Mouse (Mus musculus) adrenal gland, adult 2 months (tissue): ENCODE measurements around the gene Slc6a11. TPM values are rescaled to one million over a fixed set of nuclear protein-coding genes. Genes with fewer than 3 reads are reported as not detected.

Experiments
- DNase-seq: peaks from one replicate; pipeline ENCODE4 v3.0.0; 2021
- polyA plus RNA-seq: library from polyadenylated mRNA; depleted of rRNA; stranded (reverse); fragments of >200 nt; gene quantifications from 2 replicates; pipeline ENCODE4 v1.2.3, GENCODE M21; 2012
- total RNA-seq, 2 experiments: library from RNA; stranded (reverse); gene quantifications; 2 replicates each; pipeline ENCODE4 v1.2.3; 2021

Gene Slc6a11
- total and polyA plus RNA-seq, 3 experiments = 0.02 to 0.06 TPM; not detected in 1

DNA sequence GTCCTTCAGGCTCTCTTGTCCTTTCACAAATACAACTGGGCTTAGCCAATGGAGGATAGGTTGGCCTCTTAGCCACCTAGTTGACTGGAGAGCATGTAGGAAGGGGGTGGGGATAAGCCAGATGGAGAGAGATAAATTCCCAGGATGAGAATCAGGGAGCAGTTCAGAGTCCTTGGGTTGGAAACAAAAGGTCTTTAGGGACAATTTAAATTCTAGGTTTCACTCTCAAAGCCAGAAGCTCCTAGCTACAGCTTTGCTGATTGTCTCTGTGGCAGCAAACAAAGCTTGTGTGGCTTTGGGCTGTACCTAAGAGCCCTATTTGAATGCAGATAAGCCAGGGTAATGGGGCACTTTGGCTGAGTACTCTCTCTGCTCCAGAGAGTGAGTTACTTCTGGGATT is 135.2 kb downstream of the Slc6a11 start:
- no peak for DNase-seq

DNA sequence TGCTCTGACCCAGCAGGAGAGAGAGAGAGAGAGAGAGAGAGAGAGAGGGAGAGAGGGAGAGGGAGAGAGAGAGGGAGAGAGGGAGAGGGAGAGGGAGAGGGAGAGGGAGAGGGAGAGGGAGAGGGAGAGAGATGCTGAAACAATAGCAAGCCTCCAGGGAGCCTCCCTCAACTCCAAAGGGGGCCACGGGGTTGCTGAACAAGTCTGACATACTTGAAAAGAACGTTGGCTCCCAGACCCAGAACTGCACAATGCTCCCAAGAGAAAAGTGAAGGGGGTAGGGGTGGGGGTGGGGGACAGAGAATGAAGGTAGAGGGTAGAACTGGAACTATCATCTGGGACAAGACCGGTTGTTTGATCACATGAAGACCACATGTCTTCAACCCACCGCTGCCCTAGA is 136.9 kb downstream of the Slc6a11 start:
- DNase-seq = no peak

DNA sequence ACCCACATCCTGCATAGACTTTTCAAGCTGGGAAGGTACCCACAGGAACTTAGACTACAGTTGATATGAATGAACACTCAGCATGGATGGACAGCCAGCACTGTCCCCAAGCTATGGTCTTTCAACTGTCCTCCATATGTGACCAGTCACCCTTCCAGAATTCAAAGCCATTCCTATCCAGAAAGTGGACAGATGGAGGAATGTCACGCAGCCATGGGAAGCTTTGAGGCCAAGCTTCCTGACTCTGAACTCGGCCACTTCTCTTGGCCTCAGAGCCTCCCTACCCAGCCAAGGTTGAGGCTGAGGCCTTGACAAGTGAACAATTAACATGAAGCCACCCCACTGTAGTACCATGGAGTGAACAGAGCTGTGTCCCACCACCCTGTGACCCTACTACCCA is 138.5 kb downstream of the Slc6a11 start:
- no peak for DNase-seq

DNA sequence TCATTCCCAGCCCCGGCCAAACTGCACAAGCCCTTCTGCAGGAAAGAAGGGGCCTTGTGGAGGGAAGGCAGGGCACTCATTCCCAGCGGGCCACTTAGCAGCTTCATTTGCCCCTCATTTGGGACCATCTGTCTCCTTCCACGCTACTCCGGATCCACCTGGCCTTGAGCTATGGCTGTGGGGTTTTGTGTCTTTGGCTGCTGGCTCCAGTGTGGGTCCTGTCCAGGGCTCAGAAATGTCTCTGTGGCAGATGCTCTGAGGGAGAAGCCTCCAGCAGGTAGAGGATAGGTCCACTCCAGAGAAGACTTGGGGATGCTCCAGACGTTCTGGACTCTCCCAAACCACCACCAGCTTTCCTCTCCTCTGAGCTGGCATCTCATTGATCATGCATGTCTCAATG is 139.8 kb downstream of the Slc6a11 start:
- DNase-seq = no peak

DNA sequence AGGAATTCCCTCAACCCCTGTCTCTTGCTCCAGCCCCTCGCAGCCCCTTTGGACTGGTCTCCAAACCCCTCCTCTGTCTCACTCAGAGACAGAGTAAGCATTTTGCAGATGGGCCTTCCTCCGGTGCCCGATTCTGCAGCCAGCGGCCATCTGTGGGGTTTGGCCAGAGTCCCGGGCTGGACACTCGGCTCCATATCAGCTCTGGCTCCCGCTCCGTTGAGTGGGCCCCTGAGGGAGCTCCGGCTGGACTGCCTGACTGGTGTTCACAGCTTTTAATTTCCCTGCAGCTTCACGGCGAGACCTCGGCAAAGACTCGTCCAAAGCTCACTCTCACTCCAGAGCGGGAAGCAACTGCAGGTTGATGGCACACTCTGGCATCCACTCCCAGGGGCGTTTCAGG is 141.2 kb downstream of the Slc6a11 start:
- DNase-seq = no peak

DNA sequence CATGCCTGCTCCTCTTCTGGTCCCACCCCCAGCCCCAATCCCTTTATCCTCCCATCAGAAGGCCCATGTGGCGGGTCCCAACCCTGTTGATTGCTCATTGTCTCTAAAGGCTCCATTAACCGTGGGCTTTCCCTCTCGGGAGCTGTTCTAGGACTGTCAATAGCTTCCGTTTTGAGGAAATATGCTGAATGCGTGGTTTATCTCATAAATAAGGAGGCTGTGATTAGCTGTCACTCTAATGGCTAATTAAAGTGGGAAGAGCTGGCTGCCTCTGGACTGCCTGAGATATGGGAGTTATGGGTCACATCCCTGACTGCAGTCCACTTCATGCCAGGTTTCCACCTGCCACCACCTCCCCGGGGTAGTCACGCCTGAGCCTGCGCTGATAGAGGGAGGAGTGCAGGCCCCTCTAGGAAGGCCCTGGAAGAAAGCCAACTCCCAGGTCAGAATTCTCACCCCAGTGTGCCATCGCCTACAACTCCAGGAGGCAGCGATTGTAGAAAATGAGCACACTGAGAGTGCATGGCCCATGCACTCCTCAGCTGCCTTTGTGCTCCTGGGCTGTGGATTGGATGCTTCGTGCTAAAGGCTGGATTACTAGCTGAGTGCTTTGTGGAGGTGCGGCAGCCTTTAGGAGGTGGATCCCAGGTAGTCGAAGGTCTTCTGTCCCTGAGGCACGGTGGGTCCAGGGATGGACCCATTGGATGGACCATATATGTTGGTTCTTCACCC is 143.1 kb downstream of the Slc6a11 start:
- DNase-seq = no peak

DNA sequence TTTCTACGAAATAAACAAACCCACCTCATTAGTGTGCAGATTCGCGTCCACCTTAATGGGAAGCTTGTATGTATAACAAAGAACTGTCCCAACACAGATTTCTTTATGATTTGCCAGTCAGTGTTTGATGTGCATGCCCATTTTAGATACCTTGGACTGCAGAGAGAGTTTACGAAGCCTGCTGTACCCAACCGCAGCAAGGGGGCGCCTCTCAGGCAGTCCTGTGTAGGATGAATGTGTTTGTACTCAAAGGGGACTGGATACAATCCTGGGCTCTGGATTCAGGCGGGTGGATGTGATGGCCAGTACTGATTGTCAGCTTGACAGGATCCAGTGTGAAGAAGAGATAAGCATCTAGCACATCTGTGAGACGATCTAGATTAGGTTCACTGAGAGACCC is 144.8 kb downstream of the Slc6a11 start:
- DNase-seq = no peak

DNA sequence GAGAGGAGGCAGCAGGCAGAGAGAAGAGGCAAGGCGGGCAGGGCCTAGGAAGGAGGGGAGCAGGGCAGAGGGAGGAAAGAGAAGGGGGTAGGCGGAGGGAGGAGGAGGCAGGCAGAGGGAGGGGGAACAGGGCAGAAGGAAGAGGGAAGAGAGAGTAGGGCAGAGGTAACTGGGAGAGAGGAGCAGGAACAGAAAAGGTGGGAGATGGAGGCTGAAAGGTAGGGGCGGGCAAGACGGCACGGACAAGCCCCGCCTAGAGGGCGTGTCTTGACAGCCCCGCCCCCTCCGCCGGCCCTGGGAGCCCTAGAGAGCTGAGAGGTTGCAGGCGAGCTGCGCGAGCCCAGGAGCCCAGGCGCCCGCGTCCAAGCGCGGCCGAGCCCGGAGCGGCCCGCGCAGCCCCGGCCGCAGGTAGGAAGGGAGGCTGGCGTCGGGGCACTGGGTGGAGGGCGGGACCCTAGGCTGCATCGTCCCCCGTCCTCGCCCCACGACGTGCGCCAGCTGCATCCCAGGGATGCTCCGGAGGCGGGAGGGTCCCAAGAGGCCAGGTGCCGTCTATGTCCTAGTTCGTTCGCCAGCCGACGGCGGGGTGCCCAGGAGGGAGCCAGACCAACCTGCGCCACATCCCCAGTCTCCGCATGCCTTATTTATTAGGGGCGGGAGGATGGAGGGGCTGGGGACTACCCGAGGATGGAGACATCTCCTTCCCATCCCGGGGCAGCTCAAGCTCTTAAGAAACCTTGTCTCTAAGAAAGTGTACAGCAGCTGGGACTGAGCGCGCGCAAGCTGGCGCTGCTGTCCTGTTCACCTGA is 151.6 kb downstream of the Slc6a11 start, which contains the start of gene Slc6a1:
Gene Slc6a1, plus strand, starts transcription at position 167 of the 809 bp plus-strand sequence.
- DNase-seq = peak; percentile 52

DNA sequence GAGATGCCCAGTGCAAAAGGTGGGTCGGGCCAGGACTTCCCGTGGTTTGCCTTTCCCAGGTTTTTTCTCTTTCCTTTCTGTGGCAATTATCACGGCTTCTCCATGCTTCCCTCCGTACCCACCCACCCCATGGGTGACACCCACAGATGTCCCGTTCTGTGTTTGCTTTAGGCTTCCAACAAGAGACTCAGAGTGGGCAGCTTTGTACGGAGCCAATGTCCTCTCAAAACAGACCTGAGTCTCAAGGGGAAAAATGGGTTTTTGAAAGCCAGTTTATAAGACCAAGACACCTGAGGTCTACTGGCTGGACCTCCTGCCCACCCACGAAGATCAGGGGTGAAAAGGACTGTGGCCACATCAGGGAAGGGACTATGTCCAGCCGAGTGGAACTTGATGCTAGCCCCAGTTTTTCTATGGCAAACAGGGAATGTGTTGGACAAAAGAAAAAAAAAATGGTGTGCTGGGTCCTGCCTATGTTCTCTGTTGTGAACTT is 152.3 kb downstream of the Slc6a11 start:
- no peak for DNase-seq

DNA sequence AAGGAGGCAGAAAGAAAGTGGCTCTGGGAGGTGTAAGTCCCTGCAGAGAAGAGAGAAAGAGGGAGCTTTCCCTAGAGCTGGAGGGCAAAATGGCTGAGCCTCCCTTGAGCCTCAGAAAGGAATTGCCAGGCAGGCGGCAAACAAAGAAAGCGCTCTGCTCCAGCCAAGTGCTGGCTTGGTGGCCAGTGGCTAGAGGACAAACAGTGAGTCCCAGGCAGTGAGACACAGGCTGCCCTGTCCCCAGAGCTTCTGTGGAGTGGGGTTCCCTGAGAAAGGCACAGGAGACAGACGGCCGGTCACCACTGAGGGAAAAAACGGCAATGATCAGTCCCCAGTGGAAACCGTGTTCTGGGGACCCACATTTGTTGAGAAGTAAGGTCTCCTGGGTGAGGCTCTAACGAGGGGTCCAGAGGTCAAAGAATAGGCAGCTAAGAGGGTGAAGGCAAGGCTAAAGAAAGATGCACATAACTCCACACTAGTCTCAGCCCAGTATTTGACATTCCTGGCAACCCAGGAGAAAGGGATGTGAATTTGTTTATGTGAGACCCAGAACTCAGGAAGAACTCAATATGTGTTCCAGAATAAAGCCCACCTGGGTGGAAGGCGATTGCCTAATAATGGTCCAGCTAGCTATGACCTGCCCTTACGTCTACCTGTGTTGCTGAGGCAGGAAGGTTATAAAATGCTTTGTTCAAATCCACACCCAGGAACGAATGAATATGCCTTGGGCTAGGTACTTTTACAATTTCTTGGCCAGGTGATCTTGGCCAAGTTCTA is 153.1 kb downstream of the Slc6a11 start:
- no peak for DNase-seq

DNA sequence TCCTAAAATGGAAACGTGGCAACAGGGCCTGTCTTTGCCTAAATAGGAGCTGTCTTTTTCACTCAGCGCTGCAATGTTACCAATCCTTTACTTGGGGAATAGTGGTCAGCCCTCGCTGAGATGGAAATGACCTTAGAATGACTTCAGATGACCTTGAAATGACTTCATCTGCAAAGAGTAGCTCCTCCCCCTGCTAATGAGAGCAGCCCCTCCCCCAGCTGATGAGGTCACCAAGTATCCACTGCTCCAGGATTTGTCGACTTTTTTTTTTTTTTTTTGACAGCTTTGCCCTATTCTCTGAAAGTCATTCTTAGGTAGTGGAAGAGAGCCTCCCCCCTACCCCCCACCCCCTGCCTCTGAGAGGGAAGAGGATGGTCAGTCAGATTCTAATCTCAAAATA is 154.4 kb downstream of the Slc6a11 start:
- DNase-seq = no peak

DNA sequence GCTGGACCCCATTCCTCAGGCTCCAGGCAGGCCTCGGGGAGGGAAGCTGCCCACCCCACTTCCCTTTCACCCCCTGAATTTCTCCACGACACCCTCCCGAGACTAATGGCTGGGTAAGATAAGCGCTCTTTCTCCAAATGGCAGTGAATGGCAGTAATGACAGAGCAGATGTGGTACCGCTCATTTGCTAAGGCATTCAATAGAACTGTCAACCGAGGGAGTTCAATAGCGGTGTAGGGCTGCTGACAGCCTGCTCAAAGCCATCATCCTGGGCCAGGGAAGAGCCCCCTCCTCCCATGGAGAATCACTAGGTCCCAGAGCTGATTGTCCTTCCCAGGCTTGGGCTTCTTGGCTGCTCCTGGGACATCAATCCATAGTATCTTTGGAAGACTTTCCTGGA is 158.1 kb downstream of the Slc6a11 start:
- DNase-seq = no peak

DNA sequence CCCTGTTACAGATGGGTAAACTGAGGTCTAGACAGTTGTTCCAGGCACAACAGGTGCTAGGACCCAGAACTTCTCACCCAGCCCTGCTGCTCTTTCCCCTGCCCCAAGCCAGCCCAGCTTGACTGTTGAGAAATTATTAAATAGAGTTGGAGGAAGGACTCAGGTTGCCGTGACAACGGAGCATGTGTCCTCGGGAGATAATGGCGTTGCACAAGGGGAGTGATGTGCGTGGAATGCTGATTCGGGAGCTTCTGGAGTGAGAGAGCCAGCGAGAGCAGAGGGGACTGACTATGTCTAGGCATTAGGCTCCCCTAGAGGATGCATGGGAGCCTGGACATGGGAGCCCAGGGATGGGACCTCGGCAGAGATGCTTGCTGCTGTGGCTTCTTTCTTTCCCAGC is 159.1 kb downstream of the Slc6a11 start:
- no peak for DNase-seq

DNA sequence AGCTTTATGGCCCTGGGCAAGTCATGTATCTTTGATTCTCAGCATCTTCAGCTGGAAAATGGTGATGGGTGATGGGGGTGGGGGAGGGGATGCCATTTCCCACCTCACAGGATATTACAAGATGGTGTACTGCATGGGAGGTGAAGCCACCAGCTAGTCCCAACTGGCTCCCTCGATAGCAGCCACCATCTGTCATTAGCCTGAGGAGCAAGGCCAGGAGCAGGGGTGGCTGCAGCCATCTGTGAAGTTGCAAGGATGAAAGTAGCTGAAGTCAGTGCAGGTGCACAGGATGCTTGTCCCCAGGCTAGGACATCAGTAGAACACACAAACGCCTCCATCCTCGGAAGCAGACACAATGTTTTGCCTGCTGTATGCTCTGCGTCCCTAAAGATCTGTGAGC is 159.9 kb downstream of the Slc6a11 start:
- DNase-seq = no peak

DNA sequence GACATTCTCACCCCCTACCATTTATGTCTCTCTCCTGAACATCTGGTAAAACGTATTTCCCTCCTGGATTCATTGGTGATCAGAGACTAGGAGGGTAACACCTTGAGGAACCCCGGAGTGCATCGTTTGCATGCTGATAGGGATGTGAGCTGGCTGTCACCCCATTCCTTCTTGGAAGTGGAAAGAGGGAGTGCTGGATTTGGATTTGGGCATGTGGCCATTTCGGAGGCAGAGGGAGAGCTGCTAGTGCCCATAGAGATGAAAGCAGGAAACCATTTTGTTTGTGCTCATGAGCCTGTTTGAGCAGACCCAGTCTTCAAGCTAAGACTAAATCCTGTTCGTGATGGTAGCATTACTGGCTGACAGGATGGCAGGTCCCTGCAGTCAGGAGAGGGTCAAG is 160.4 kb downstream of the Slc6a11 start:
- no peak for DNase-seq

DNA sequence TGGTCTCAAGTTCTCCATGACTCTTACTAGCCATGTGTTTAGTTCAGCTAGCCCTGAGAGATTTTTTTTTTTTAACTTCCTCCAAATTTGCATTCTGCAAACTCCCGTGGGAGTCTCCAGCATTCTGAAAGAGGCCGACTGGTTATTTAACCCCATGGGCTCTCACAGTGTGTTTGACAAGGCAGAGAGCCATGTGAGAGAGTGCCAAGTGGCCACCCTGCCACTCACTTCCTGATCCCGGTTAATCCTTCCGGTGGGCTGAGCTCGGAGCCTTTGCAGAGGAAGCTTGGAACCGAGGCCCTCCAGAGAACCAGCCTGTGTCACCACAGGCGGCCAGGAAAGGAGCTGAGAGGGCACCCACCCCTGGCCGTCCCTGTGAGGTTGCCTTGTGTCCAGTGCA is 162.5 kb downstream of the Slc6a11 start:
- DNase-seq = no peak

DNA sequence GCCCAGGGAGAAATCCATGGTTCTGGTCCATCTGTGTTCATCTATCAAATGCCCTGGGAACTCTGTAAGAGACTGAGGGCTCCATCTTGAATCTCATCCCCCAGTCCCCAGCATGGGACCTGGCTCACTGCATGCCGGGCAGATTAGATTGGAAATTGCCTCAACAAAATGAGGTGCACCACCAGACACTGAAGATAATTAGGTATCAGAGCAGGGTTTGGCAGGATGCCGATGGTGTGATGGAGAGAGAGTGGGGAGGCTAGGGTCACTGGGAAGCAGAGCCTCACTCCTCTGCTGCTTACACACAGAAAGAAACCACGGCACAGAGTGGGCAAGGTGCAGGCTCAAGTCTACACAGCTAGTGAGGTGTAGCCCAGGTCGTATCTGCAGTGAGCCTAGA is 164.0 kb downstream of the Slc6a11 start:
- no peak for DNase-seq

DNA sequence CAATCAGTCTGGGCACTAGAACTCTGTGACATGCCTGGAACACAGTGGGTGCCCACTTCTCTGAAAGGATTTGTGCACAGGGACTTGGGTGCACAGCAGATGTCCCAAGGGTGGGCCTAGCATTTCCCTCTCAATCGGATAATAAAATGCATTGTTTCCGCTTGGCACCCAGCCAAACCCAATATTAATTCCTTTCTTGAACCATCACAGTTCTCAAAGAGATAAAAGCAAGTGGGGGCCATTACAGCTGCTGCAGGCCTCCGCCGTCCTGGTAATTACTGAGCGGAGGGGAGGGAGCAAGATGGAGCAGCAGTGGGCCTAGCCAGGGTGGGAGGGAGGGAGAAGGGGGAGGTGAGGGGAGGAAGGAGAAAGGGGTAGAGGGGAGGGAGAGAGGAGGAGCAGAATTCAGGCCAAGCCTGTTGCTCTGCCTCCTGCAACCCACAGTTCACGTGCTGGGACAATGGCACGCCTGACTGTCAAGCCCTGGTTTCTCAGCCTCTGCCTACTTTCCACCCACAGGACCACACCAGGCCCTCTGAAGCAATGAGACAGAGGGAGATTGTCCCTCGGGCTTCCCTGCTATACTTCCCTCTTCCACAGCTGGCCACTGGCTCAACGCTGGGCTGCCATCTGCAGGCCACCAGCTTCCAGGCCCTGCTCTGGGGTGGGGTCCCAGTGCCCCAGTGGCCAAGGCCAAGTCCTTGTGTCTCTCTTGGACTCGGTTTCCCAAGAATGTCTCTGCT is 166.4 kb downstream of the Slc6a11 start:
- DNase-seq = no peak
